ENCODE assay signal across 1 mouse cellular context in genomic region chr5:146904404-146904803, GRCm38 (mm10).
TF ChIP-seq lines count a peak whose summit lies in the region.

No protein-coding gene starts in this region.

TF ChIP-seq in MEL, 35 proteins besides CTCF, POLR2A, EP300 and RAD21 (continued from another document):
- TF ChIP-seq CHD1 (IDR thresholded peaks at IDR 0.05; ENCODE audit: low read depth, low read length) (no peak), MAFK (IDR thresholded peaks at IDR 0.05; ENCODE audit: borderline replicate concordance, low read depth, low read length) (no peak), ZNF384 (IDR thresholded peaks at IDR 0.05; ENCODE audit: low read depth, low read length) (peak; percentile 67), HCFC1 (IDR thresholded peaks at IDR 0.05; ENCODE audit: low read depth, low read length) (no peak), POLR2AphosphoS5 (IDR thresholded peaks at IDR 0.05; ENCODE audit: borderline replicate concordance, low read depth, low read length) (no peak), KAT2A (conservative IDR thresholded peaks at IDR 0.05; ENCODE audit: low read depth, low read length) (no peak), MYC (IDR thresholded peaks at IDR 0.05; ENCODE audit: low read depth, low read length) (peak; percentile 98), ETS1 (IDR thresholded peaks at IDR 0.05; ENCODE audit: low read depth, low read length) (no peak), SMC3 (IDR thresholded peaks at IDR 0.05; ENCODE audit: low read depth, low read length) (peak; percentile 100), E2F4 (IDR thresholded peaks at IDR 0.05; ENCODE audit: borderline replicate concordance, low read depth, low read length) (no peak), NELFE (IDR thresholded peaks at IDR 0.05; ENCODE audit: low read depth, low read length) (no peak), BHLHE40 (IDR thresholded peaks at IDR 0.05; ENCODE audit: borderline replicate concordance, low read depth, low read length) (peak; percentile 57; the same call in 1 of the 2 replicates), SIN3A (IDR thresholded peaks at IDR 0.05; ENCODE audit: low read length) (peak; percentile 76; the same call in 1 of the 2 replicates), MYB (IDR thresholded peaks at IDR 0.05; ENCODE audit: low read depth, low read length) (0 out of 2 replicates have a peak, but pooled peaks have one; percentile 13), RCOR1 (IDR thresholded peaks at IDR 0.05; ENCODE audit: low read depth, low read length) (peak; percentile 71)
